Mouse (Mus musculus) hindbrain, postnatal 0 days (tissue): Measurements from ENCODE around the gene Dpp6. TPM values are rescaled to one million over a fixed set of nuclear protein-coding genes. Genes with fewer than 3 reads are reported as not detected.
A peak's percentile ranks its signal among the peaks of the same experiment; 100 is the strongest.

Experiments
- ATAC-seq: fragments of 200-750 bp; cut with Nextera tagmentation; 2 replicates; pipeline ENCODE4 v1.8.0; 2017; ENCODE audit warnings: mild to moderate bottlenecking, moderate TSS enrichment, moderate library complexity
- DNase-seq: peaks from one replicate; pipeline ENCODE4 v3.0.0-alpha.2; 2015; ENCODE audit warnings: low spot score
- H3K27ac ChIP-seq: fragments of 300-500 bp; sonication (generic); 2 replicates; pipeline ENCODE4 v1.5.1; 2014; ENCODE audit warnings: mild to moderate bottlenecking
- H3K27me3 ChIP-seq: fragments of 300-500 bp; sonication (generic); 2 replicates; pipeline ENCODE4 v1.6.1; 2014; ENCODE audit warnings: low read length, mixed read lengths; ENCODE audit not compliant: insufficient read depth
- H3K36me3 ChIP-seq: fragments of 300-500 bp; sonication (generic); 2 replicates; pipeline ENCODE4 v1.6.1; 2014; ENCODE audit warnings: low read length, mixed read lengths; ENCODE audit not compliant: insufficient read depth
- H3K4me1 ChIP-seq: fragments of 300-500 bp; sonication (generic); 2 replicates; pipeline ENCODE4 v1.6.1; 2014; ENCODE audit warnings: antibody characterized with exemption, low read length, mixed read lengths; ENCODE audit not compliant: insufficient read depth
- H3K4me2 ChIP-seq: fragments of 300-500 bp; sonication (generic); 2 replicates; pipeline ENCODE4 v1.6.1; 2014; ENCODE audit warnings: low read depth, mild to moderate bottlenecking, low read length, moderate library complexity, mixed read lengths
- H3K4me3 ChIP-seq: fragments of 300-500 bp; sonication (generic); 2 replicates; pipeline ENCODE4 v1.5.1; 2014; ENCODE audit warnings: low read length
- H3K9ac ChIP-seq: fragments of 300-500 bp; sonication (generic); replicated peaks from 2 replicates; pipeline ENCODE4 v1.6.1; 2014; ENCODE audit warnings: mild to moderate bottlenecking, low read length, moderate library complexity, mixed read lengths
- H3K9me3 ChIP-seq: fragments of 300-500 bp; sonication (generic); 2 replicates; pipeline ENCODE4 v1.6.1; 2016; ENCODE audit warnings: low read length, mixed read lengths
- CTCF ChIP-seq: IDR thresholded peaks from 2 replicates; pipeline ENCODE4 v1.5.1; 2016; ENCODE audit warnings: antibody characterized with exemption, control low read depth, low read depth
- WGBS: fragments of 180-500 bp; shearing (Covaris S2); extraction: QIAGEN DNeasy Blood & Tissue Kit; methylation state at CpG from one replicate; pipeline ENCODE4 v1.1.7; 2014; 5-methylcytosine and 5-hydroxymethylcytosine counted together
- polyA plus RNA-seq: library from polyadenylated mRNA; unstranded; fragments of >200 nt; fragmentation: Nextera tagmentation; extraction: Ambion mirVana; gene quantifications from 2 replicates; pipeline ENCODE4 v1.2.1, GENCODE M21; 2015
- total RNA-seq: library from RNA; depleted of rRNA; stranded (reverse); fragments of >200 nt; gene quantifications from 2 replicates; pipeline ENCODE4 v1.2.3, GENCODE M21; 2014; rRNA removed

The Dpp6 gene
- total RNA-seq = 150 and 154 TPM in 2 replicates
- polyA plus RNA-seq = 79.6 and 81.1 TPM in 2 replicates

- ATAC-seq (peak; percentile 83), DNase-seq (peak; percentile 69)
- Histone ChIP-seq H3K9me3 (no peaks in the 10 kb centered on the region), H3K4me3 (peak within 1 kb of the TSS; percentile 49), H3K4me1 (no peaks in the 10 kb centered on the region), H3K4me2 (peak within 1 kb of the TSS; percentile 65), H3K9ac (peak within 1 kb of the TSS; percentile 6; the same call in 1 of the 2 replicates), H3K27ac (no peak within 1 kb of the TSS), H3K36me3 (no peaks in the 10 kb centered on the region), H3K27me3 (0 out of 2 replicates have a peak, but pooled peaks cover 4% of the 10 kb centered on the region)
- WGBS = 2% methylated on average over 48 of the region's 48 CpGs
- peak; percentile 44 for TF ChIP-seq CTCF
Measured at GRCm38 (mm10) chr5:26816975-26817941, at the start of gene Dpp6. Dpp6 (plus strand) TSS chr5:26817203.

GRCm38 (mm10) chr5:26783955-26784354 lies 33.0 kb upstream of the Dpp6 start:
- H3K4me3 ChIP-seq = no peak overlapping the region
- WGBS = 78% methylated on average over 3 of the region's 3 CpGs
- DNase-seq = no peak
- H3K36me3 ChIP-seq = no peaks in the 10 kb centered on the region
- TF ChIP-seq CTCF = no peak
- H3K4me1 ChIP-seq = no peaks in the 10 kb centered on the region
- no peak overlapping the region for H3K4me2 ChIP-seq
- ATAC-seq = no peak
- H3K9ac ChIP-seq = no peak overlapping the region
- H3K9me3 ChIP-seq = no peaks in the 10 kb centered on the region
- no peaks in the 10 kb centered on the region for H3K27me3 ChIP-seq
- H3K27ac ChIP-seq = no peak overlapping the region

GRCm38 (mm10) chr5:26795524-26795923 lies 21.5 kb upstream of the Dpp6 start:
- WGBS = 92% methylated on average over 2 of the region's 2 CpGs
- no peak for TF ChIP-seq CTCF
- no peaks in the 10 kb centered on the region for H3K36me3 ChIP-seq

GRCm38 (mm10) chr5:26835972-26836371 lies 19.0 kb downstream of the Dpp6 start:
- Histone ChIP-seq H3K27me3 (no peaks in the 10 kb centered on the region), H3K36me3 (no peaks in the 10 kb centered on the region), H3K4me2 (no peak overlapping the region), H3K27ac (no peak overlapping the region), H3K9ac (no peak overlapping the region), H3K4me1 (no peaks in the 10 kb centered on the region), H3K4me3 (no peak overlapping the region), H3K9me3 (no peaks in the 10 kb centered on the region)
- 91% methylated on average over 1 of the region's 1 CpGs for WGBS
- DNase-seq = no peak
- ATAC-seq = no peak
- TF ChIP-seq CTCF = no peak

More at GRCm38 (mm10) chr5:26795524-26795923, 21.5 kb upstream of the Dpp6 start:
- Histone ChIP-seq H3K4me3 (no peak overlapping the region), H3K27me3 (no peaks in the 10 kb centered on the region), H3K27ac (no peak overlapping the region), H3K9me3 (no peaks in the 10 kb centered on the region), H3K4me1 (no peaks in the 10 kb centered on the region), H3K4me2 (no peak overlapping the region), H3K9ac (no peak overlapping the region)
- ATAC-seq = no peak
- DNase-seq = no peak

GRCm38 (mm10) chr5:26841151-26841550 lies 24.1 kb downstream of the Dpp6 start:
- no peak overlapping the region for H3K9ac ChIP-seq
- H3K36me3 ChIP-seq = no peaks in the 10 kb centered on the region
- no peak overlapping the region for H3K4me3 ChIP-seq
- H3K9me3 ChIP-seq = no peaks in the 10 kb centered on the region
- no peak for ATAC-seq
- no peak for DNase-seq
- WGBS = 27% methylated on average over 4 of the region's 4 CpGs
- no peaks in the 10 kb centered on the region for H3K4me1 ChIP-seq
- no peak overlapping the region for H3K4me2 ChIP-seq
- H3K27me3 ChIP-seq = no peaks in the 10 kb centered on the region
- no peak for TF ChIP-seq CTCF
- no peak overlapping the region for H3K27ac ChIP-seq

GRCm38 (mm10) chr5:26854746-26855145 lies 37.7 kb downstream of the Dpp6 start:
- H3K27ac ChIP-seq = no peak overlapping the region
- H3K36me3 ChIP-seq = no peaks in the 10 kb centered on the region
- H3K27me3 ChIP-seq = no peaks in the 10 kb centered on the region
- TF ChIP-seq CTCF = no peak
- no peaks in the 10 kb centered on the region for H3K4me1 ChIP-seq
- no peak overlapping the region for H3K4me3 ChIP-seq
- no peak overlapping the region for H3K9ac ChIP-seq
- no peak for ATAC-seq
- no peak for DNase-seq
- no peaks in the 10 kb centered on the region for H3K9me3 ChIP-seq
- 42% methylated on average over 4 of the region's 4 CpGs for WGBS
- no peak overlapping the region for H3K4me2 ChIP-seq

- Histone ChIP-seq H3K4me2 (no peak overlapping the region), H3K4me1 (no peaks in the 10 kb centered on the region), H3K9ac (no peak overlapping the region), H3K27me3 (no peaks in the 10 kb centered on the region), H3K4me3 (no peak overlapping the region), H3K36me3 (no peaks in the 10 kb centered on the region), H3K27ac (no peak overlapping the region), H3K9me3 (no peaks in the 10 kb centered on the region)
- peak; percentile 55 for TF ChIP-seq CTCF
- DNase-seq = peak; percentile 44
- no peak for ATAC-seq
Measured at GRCm38 (mm10) chr5:26875449-26875848, 58.4 kb downstream of the Dpp6 start.
